Mouse (Mus musculus): Measurements from ENCODE around the gene Pbld1.

Gene Pbld1

DNA sequence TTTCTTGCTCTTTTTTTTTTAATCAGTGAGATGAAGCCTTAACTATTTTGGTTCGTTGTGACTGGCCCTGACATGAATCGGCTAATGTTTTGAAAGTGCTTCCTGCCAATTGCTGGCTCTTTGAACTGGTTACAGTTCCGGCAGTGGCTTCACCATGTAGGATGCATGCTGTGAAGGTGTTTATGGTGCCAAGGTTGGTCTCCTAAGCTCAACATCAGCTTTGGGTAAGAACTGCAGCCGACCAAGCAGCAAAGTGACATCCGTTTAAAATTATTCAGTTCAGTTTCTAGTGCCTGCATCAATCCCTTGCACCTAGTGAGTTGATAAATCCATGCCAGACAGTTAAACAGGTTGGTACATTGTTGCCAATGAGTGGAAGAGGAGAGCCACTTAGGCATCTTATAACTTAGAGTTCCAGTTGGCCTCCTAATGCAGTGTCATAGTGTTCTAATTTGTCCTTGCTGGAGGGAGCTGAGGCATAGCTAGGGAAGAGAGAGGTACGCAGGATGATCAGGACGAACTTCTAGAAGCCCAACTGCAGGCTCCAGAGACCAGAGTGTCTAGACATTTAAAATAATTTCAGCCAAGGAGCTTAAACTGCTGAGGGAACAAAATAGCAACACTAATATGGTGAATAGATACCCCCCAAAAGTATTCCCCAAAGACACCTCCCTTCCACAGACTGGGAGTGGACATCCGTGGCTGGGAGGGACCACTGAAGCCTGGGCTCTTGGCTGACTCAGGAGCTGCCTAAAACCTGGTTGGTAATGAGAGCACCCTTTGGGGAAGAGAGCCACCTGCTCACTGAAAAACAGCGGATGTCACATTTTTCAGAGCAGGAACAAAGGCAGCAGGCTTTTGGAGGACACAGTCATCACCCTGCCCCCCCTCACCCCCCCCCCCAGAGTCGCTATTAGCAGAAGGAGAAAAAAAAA, 32.9 kb downstream of the Pbld1 start:
- DNase-seq (ENCODE audit: low spot score) = no peak

DNA sequence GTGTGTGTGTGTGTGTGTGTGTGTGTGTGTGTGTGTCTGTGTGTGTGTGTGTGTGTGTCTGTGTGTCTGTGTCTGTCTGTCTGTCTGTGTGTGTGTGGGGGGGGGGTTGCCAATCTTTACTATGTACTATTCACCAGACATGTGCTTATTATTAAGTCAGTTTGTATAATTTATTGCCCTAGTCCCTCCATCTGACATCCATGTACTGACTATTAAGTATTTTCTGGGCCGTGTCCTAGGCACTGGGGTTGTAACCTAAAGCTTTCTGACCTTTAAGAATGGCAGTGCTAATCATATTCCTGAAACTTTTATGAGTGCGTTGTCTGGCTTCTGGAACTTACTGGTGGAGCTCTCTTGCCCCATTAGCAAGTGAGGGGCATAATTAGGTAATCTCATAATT, 36.8 kb downstream of the Pbld1 start:
- DNase-seq (ENCODE audit: low spot score) = no peak

DNA sequence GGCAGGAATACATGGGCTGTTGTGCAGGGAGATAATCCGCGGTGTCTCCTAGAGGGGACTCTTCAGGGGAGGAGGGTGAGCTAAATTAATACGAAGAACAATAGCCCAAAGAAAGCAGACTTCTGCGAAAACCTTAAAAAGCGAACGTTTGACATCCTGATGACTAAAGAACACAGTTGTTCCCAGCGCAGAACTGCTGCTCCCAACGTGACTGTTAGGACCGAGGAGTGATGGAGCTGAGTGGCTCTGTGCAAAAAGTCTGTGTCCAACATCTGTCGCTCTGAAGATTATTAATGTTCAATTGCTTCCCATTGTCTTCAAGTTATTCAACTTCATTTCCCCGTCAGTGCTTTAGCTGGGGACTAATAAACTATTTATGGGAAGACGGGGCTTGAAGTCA, 38.2 kb downstream of the Pbld1 start:
- DNase-seq (ENCODE audit: low spot score) = no peak

DNA sequence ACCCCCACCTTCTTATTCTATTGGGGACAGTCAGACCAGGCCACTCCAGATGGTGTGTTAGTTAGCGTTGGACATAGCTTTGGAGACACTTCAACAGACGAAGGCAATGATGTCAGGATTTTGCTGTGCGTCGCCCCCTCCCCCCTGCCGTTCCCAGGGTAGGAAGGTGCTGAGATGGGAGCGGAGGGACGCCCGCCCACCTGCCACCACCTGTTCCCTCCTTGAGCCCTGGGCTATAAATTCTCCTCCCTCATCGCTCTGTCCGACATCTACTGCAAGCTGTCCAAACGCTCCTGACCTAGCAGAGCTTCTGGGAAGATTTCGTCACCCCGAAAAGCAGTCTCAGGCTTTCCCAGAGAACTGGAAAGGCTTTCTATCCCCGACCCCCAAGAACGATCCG, 39.6 kb downstream of the Pbld1 start, which contains the start of gene Atoh7:
Gene Atoh7, plus strand, starts transcription at position 131 of the 400 bp plus-strand sequence.
- DNase-seq (ENCODE audit: low spot score) = peak; percentile 50

DNA sequence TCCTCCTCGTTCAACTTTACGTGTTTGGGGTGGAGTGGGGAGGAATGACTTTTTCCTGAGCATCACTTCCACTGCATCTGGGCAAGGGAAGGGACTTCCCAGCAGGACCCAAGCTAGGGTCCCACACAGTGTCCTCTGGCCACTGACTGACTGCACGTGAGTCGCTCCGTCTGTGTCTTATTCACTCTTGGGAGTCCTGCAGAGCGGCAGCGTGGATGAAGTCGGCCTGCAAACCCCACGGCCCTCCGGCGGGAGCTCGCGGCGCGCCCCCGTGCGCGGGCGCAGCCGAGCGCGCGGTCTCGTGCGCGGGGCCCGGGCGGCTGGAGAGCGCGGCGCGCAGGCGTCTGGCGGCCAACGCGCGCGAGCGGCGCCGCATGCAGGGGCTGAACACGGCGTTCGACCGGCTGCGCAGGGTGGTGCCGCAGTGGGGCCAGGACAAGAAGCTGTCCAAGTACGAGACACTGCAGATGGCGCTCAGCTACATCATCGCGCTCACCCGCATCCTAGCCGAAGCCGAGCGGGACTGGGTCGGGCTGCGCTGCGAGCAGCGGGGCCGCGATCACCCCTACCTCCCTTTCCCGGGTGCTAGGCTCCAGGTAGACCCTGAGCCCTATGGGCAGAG, 40.1 kb downstream of the Pbld1 start:
- peak; percentile 74 for DNase-seq (ENCODE audit: low spot score)

DNA sequence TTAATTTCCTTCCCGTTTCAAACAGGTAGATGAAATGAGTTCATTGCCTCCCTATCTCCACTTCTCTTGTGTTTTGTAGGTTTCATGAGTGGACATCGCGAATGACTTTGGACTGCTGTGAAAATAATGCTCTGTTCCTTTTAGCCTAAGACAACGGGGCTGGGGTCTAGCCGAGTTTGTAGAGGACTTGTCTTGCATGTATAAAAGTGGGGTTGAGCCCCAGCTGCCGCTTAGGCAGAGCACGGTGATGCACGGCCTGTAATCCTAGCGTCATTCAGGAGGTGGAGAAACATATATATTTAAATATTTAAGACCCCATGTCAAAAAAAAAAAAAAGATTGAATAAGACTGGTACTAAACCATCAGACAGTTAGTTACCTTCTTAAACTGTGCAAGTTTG, 40.7 kb downstream of the Pbld1 start:
- no peak for DNase-seq (ENCODE audit: low spot score)

DNA sequence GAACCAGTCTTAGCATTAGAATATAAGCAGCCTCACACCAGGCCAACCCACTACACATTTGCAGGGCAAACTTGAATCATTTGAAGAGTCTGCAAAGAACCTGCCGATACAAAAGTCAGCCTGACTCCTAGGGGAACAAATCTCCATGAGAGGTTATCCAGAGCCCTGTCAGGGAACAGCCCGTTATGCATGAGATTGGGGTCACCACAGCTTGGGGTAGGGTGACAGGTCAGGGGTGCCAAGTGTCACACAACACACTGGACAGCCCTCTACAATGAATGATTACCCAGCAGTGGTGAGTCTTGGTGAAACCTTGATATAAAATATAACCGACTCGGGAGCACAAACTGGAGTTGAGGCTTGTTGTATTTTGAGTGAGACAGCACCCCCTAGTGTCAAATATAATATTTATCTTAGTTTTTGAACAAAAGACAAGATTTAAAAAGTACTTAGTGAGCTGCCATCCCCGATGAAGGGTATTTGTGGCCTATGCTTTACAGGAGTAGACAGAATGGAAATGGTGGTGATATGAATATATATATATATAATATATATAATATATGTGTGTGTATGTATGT, 53.2 kb downstream of the Pbld1 start:
- peak; percentile 76 for DNase-seq (ENCODE audit: low spot score)

DNA sequence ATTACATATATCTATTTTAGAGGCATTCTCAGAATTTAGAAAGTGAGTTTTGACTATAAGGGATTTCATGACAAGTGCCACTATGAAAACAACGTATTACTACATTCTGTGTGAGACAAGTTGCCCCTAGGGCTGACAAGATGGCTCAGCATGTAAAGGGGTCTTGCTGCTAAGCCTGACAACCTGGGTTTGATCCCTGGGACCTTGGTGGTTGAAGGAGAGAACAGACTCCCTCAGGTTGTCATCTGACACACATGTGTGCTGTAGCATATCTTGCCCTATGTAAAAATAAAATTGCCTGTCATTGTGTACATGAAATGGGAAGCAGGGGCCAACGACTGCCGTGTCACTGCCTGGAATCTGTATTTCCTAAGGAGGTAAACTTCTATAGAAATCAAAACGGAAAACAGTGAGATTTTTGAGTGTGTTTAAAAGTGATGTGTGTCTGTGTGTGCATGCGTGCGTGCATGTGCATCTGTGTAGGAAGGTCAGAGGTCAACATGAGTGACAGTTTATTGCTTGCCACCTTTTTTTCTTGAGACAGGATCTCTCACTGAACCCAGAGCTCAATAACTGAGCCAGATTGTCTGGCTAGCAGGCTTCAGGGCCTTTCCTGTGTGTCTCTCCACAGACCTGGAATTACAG, 53.9 kb downstream of the Pbld1 start:
- no peak for DNase-seq (ENCODE audit: low spot score)

DNA sequence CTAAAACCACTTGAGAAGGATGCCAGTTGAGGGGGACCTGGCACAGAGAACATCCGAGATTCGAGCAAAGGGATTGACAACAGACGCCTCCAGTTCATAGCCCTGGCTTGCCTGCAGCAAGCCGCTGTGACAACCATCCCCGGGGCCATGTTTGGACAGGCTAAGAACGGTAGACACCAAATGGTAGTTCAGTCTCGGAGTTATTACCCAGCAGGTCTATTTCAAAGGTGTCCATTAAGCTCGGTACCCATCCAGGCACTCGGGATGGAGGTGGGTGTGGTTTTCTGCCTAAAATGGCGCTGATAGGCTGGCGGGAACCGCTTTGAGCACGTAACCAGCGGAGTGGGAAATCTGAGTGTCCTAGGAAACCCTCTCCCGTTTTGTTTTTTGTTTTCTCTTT, 55.9 kb downstream of the Pbld1 start:
- DNase-seq (ENCODE audit: low spot score) = no peak

DNA sequence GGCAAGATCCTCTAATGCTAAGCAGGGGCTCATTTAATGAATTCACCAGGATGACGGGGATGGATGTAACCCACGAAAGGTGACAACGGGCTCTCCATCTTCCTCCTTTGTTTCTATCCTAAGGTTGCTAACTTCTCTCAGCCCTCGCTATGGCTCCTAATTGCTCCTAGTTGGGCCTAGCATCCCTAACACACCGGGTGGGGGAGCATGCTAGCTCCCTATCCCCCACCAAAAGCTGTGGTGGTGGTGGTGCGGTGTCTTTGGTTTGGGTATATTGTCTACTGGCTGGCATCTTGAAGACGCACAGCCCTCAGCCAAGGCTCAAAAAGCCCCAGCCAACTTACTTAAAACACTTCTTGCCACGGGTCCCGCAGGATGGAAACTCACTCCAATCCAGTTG, 56.4 kb downstream of the Pbld1 start:
- no peak for DNase-seq (ENCODE audit: low spot score)

DNA sequence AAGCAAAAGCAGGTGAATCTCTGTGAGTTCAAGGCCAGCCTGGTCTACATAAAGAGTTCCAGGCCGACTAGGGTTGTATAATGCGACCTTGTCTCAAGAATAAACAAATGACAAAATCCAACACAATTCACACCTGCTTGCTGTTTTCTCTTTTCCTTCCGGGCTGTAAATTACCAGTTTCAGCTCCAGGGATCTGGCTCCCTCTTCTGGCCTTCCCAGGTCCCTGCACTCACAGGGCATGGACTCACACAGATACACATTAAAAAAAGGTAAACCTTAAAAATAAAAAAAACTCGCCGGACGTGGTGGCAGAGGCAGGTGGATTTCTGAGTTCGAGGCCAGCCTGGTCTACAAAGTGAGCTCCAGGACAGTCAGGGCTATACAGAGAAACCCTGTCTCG, 57.6 kb downstream of the Pbld1 start:
- DNase-seq (ENCODE audit: low spot score) = no peak

DNA sequence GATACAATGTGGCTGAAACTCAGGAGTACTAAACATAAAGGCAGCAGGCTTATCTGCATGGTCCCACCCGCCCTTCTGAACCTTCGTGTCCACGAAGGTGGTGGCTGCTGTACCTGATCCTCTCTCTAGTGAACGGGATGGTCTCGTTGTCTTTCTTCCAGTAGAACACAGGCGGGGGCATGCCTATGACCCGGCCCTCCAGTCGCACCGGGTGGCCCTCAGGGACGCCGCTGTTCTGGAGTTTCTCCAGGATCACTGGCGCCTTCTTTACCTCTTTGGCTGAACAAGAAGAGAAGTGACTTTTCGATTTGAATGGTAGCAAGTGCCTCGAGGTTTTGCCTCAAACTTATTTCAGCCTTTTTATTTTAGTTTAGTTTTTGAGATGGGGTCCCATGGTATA, 60.0 kb downstream of the Pbld1 start:
- DNase-seq (ENCODE audit: low spot score) = no peak

DNA sequence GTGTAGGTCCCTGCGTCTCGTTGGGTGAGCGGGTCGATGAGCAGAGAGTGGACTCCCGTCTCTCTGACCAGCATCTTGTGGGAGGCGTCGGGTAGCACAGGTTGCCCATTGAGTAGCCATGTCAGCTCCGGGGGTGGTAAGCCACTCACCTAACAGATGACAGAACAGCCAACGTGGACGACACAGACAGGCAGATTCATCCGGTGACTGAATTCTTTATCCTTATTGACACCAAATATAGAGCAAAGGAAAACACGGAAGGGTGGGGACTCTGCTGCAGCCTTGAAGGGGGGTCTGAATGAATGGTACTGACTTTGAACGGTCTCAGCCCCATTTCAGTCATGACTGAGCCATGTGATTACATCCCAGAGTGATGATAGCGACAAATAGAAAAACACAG, 62.0 kb downstream of the Pbld1 start:
- no peak for DNase-seq (ENCODE audit: low spot score)

DNA sequence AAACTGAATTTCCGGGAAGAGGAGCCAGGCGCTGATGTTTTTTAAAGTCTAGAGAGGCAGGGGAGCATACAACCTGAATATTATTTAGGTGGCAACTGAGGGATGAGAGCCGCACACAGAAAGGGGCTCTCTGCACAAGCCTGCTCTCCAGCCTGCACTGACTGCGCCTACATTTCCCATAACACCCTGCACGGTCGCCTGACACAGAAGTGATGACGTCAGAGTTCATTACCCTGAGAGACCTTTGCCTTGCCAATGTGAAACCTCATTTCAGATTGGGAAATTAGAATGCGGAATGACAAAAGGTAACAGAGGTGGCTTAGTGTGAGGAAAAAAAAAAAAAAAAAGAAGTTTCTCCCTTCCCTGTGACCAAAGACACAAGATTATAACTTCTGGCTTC, 62.6 kb downstream of the Pbld1 start:
- peak; percentile 76 for DNase-seq (ENCODE audit: low spot score)

DNA sequence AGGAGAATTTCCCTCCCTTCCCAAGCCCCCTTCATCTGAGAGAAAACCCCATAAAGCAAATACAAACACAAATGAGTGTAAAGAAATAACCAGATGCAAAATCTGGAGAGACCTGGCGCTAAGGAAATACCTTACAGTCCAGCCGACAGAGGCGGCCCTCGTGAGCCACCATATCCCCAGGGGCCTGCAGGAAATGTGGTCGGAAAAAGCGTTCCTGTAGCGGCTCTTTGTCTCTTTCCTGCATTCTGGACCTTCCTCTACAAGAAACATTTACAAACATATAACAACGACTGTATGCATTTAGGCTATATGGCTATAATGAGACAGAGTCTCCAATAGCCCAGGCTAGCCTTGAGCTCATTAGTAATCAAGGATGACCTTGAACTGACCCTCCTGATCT, 63.2 kb downstream of the Pbld1 start:
- no peak for DNase-seq (ENCODE audit: low spot score)

DNA sequence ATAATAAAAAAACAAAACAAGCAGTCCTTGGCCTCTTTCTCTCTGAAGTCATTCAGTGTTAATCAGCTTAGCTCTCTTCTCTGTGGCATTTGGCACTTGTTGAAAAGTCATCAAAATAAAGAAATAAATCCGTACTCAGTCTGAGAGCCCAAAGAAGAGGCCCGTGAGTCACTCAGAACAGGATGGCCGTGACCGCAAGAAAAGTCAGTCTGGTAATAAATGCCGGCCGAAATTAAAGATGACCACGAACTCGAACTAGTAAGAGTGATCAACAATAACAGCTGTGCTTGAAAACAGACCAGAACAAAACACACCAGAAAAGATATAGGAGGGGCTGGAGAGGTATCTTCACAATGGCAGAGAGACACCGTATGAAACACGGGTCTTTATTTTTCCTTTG, 64.1 kb downstream of the Pbld1 start:
- DNase-seq (ENCODE audit: low spot score) = no peak

DNA sequence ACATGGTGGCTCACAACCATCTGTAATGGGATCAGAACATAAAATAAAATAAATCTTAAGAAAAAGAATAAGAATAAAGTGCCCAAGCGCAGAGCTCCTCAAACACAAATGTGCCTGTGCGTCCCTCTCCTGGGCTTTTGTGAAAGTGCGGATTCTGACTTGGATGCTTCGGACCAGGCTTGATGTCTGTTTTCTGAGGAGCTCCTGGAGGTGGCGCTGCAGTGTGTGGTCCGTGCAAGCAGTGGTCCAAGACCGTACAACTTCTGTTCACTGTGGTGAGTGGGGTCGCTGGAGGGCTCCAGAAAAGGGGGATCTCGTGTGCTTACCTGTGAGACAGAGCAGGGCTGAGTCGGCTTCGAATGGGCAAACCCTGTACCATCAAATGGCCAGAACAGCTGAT, 65.4 kb downstream of the Pbld1 start:
- DNase-seq (ENCODE audit: low spot score) = peak; percentile 51

DNA sequence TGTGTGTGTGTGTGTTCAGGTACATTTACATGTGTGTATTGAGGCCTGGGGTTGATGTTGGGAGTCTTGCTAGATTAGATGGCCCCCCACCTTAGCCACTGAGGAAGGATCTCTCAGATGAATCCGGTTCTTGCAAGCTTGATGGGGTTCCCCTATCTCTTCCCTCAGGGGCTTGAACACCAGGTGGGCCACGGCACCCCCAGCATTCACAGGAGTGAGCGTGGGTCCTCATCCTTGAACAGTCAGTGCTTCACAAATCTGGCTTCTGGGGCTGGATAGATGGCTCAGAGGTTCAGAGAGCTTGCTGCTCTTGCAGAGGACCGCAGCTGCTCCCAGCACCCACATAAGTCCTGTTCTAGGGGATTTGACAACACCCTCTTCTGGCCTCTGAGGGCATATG, 66.2 kb downstream of the Pbld1 start:
- no peak for DNase-seq (ENCODE audit: low spot score)

DNA sequence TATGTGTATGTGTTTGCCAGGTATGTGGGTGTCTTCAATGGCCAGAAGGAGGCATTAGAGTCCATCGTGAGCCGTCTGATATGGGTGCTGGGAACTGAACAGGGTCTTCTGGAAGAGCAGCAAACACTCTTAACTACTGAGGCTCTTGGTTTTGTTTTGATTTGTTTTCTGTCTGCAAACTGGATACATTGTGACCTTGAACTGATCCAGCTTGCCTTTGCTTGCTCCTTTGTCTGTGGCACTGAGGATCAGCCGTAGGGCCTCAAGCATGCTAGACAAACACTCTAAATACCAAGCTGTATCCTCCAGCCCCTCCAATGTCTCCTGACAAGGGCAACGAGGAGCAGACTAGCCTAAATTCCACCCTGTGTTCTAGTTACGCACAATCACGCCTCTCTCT, 67.2 kb downstream of the Pbld1 start:
- DNase-seq (ENCODE audit: low spot score) = no peak

Measured in embryo, embryonic 10.5 days (tissue).